Mouse (Mus musculus) embryonic facial prominence, embryonic 11.5 days (tissue): ENCODE measurements around the gene Tapbpl. TPM values are rescaled to one million over a fixed set of nuclear protein-coding genes. Genes with fewer than 3 reads are reported as not detected.

Experiments
- ATAC-seq: fragments of 200-750 bp; cut with Nextera tagmentation; replicated peaks from 2 replicates; pipeline ENCODE4 v1.8.0; 2017; ENCODE audit warnings: low read depth; ENCODE audit not compliant: insufficient number of reproducible peaks, low FRiP score, low TSS enrichment
- DNase-seq: peaks from one replicate; pipeline ENCODE4 v3.0.0-alpha.2; 2015; ENCODE audit warnings: low spot score
- H3K27ac ChIP-seq: fragments of 300-500 bp; sonication (generic); replicated peaks from 2 replicates; pipeline ENCODE4 v1.5.1; 2014; ENCODE audit warnings: mild to moderate bottlenecking, low read depth, low read length, control low read depth
- H3K27me3 ChIP-seq: fragments of 300-500 bp; sonication (generic); 2 replicates; pipeline ENCODE4 v1.6.1; 2014; ENCODE audit warnings: mild to moderate bottlenecking, low read length, moderate library complexity, mixed read lengths; ENCODE audit not compliant: control insufficient read depth, insufficient read depth
- H3K36me3 ChIP-seq: fragments of 300-500 bp; sonication (generic); replicated peaks from 2 replicates; pipeline ENCODE4 v1.6.1; 2014; ENCODE audit warnings: low read depth, mild to moderate bottlenecking, low read length, moderate library complexity, mixed read lengths; ENCODE audit not compliant: control insufficient read depth, insufficient read depth
- H3K4me1 ChIP-seq: fragments of 300-500 bp; sonication (generic); 2 replicates; pipeline ENCODE4 v1.6.1; 2014; ENCODE audit warnings: low read length, mixed read lengths; ENCODE audit not compliant: control insufficient read depth, insufficient read depth
- H3K4me2 ChIP-seq: fragments of 300-500 bp; sonication (generic); 2 replicates; pipeline ENCODE4 v1.6.1; 2014; ENCODE audit warnings: low read depth, mild to moderate bottlenecking, control low read depth, low read length, moderate library complexity
- H3K4me3 ChIP-seq: fragments of 300-500 bp; sonication (generic); 2 replicates; pipeline ENCODE4 v1.5.1; 2014; ENCODE audit warnings: low read depth, low read length, control low read depth
- H3K9ac ChIP-seq: fragments of 300-500 bp; sonication (generic); replicated peaks from 2 replicates; pipeline ENCODE4 v1.6.1; 2014; ENCODE audit warnings: mild to moderate bottlenecking, control low read depth, low read length
- H3K9me3 ChIP-seq: fragments of 300-500 bp; sonication (generic); replicated peaks from 2 replicates; pipeline ENCODE4 v1.6.1; 2016; ENCODE audit warnings: mild to moderate bottlenecking, low read length, inconsistent platforms, mixed read lengths; ENCODE audit not compliant: control insufficient read depth
- WGBS: fragments of 180-500 bp; shearing (Covaris S2); extraction: QIAGEN DNeasy Blood & Tissue Kit; methylation state at CpG from one replicate; pipeline ENCODE4 v1.1.7; 2014; 5-methylcytosine and 5-hydroxymethylcytosine counted together
- polyA plus RNA-seq: library from polyadenylated mRNA; unstranded; fragments of >200 nt; fragmentation: Nextera tagmentation; extraction: Ambion mirVana; gene quantifications from 2 replicates; pipeline ENCODE4 v1.2.1, GENCODE M21; 2014

Tapbpl gene
- polyA plus RNA-seq, 1 experiment from 2014 or later: 1.0 TPM

GRCm38 (mm10) chr6:125192841-125193240 lies 38.8 kb downstream of the Tapbpl start:
- Histone ChIP-seq H3K4me3 (peak overlapping the region; percentile 72), H3K9me3 (no peaks in the 10 kb centered on the region), H3K27ac (no peak overlapping the region), H3K36me3 (peaks cover 6% of the 10 kb centered on the region), H3K9ac (peak overlapping the region; percentile 80), H3K4me1 (peaks cover 3% of the 10 kb centered on the region; the same call in 1 of the 2 replicates), H3K4me2 (peak overlapping the region; percentile 79), H3K27me3 (no peaks in the 10 kb centered on the region)
- WGBS: 45% methylated on average over 5 of the region's 5 CpGs
- ATAC-seq (no peak), DNase-seq (no peak)

GRCm38 (mm10) chr6:125192016-125192714 lies 39.5 kb downstream of the Tapbpl start:
- Histone ChIP-seq H3K4me3 (peak overlapping the region; percentile 72), H3K9ac (peak overlapping the region; percentile 80), H3K4me1 (peaks cover 3% of the 10 kb centered on the region; the same call in 1 of the 2 replicates), H3K4me2 (peak overlapping the region; percentile 79), H3K27me3 (no peaks in the 10 kb centered on the region), H3K36me3 (peaks cover 10% of the 10 kb centered on the region), H3K27ac (peak overlapping the region; percentile 99), H3K9me3 (no peaks in the 10 kb centered on the region)
- ATAC-seq (peak; percentile 89), DNase-seq (peak; percentile 97)
- 1% methylated on average over 34 of the region's 34 CpGs for WGBS

GRCm38 (mm10) chr6:125191332-125192015 lies 40.2 kb downstream of the Tapbpl start, which contains the start of the genes Ncapd2 and Mrpl51:
Ncapd2 (minus strand) TSS chr6:125191701.
Mrpl51 (plus strand) TSS chr6:125191801.
- WGBS: under 1% methylated on average over 54 of the region's 54 CpGs
- Histone ChIP-seq H3K4me3 (peak within 1 kb of the TSS; percentile 72), H3K4me2 (peak within 1 kb of the TSS; percentile 79), H3K36me3 (peaks cover 10% of the 10 kb centered on the region), H3K4me1 (peaks cover 3% of the 10 kb centered on the region; the same call in 1 of the 2 replicates), H3K9ac (peak within 1 kb of the TSS; percentile 80), H3K9me3 (no peaks in the 10 kb centered on the region), H3K27me3 (no peaks in the 10 kb centered on the region), H3K27ac (peak within 1 kb of the TSS; percentile 99)
- DNase-seq (peak; percentile 99), ATAC-seq (peak; percentile 90)

- Histone ChIP-seq H3K27me3 (no peaks in the 10 kb centered on the region), H3K4me3 (peak overlapping the region; percentile 72), H3K36me3 (peaks cover 15% of the 10 kb centered on the region), H3K9me3 (no peaks in the 10 kb centered on the region), H3K4me2 (peak overlapping the region; percentile 57), H3K9ac (peak overlapping the region; percentile 80), H3K27ac (no peak overlapping the region), H3K4me1 (peaks cover 3% of the 10 kb centered on the region; the same call in 1 of the 2 replicates)
- ATAC-seq (no peak), DNase-seq (peak; percentile 32)
These were observed 40.8 kb downstream of the Tapbpl start for GRCm38 (mm10) chr6:125190816-125191215.

- 92% methylated on average over 10 of the region's 10 CpGs for WGBS
- no peak overlapping the region for H3K27ac ChIP-seq
- H3K9me3 ChIP-seq: no peaks in the 10 kb centered on the region
- ATAC-seq (no peak), DNase-seq (no peak)
- no peaks in the 10 kb centered on the region for H3K27me3 ChIP-seq
- H3K4me2 ChIP-seq: no peak overlapping the region
- no peak overlapping the region for H3K4me3 ChIP-seq
- peaks cover 48% of the 10 kb centered on the region for H3K36me3 ChIP-seq
- H3K9ac ChIP-seq: no peak overlapping the region
- H3K4me1 ChIP-seq: no peaks in the 10 kb centered on the region
These were observed 45.5 kb downstream of the Tapbpl start for GRCm38 (mm10) chr6:125186203-125186602.

- Histone ChIP-seq H3K27ac (no peak overlapping the region), H3K9ac (no peak overlapping the region), H3K4me3 (no peak overlapping the region), H3K9me3 (no peaks in the 10 kb centered on the region), H3K27me3 (no peaks in the 10 kb centered on the region), H3K4me1 (no peaks in the 10 kb centered on the region), H3K4me2 (no peak overlapping the region), H3K36me3 (peaks cover 65% of the 10 kb centered on the region)
- ATAC-seq (no peak), DNase-seq (no peak)
- WGBS: 82% methylated on average over 5 of the region's 5 CpGs
These were observed 49.5 kb downstream of the Tapbpl start for GRCm38 (mm10) chr6:125182133-125182532.

- no peaks in the 10 kb centered on the region for H3K27me3 ChIP-seq
- no peak overlapping the region for H3K4me3 ChIP-seq
- no peak overlapping the region for H3K9ac ChIP-seq
- H3K4me2 ChIP-seq: no peak overlapping the region
- peaks cover 67% of the 10 kb centered on the region for H3K36me3 ChIP-seq
- H3K9me3 ChIP-seq: no peaks in the 10 kb centered on the region
- ATAC-seq (no peak), DNase-seq (no peak)
- H3K27ac ChIP-seq: no peak overlapping the region
- H3K4me1 ChIP-seq: no peaks in the 10 kb centered on the region
- 94% methylated on average over 7 of the region's 7 CpGs for WGBS
These were observed 52.1 kb downstream of the Tapbpl start for GRCm38 (mm10) chr6:125179601-125180000.

- Histone ChIP-seq H3K4me1 (no peaks in the 10 kb centered on the region), H3K27ac (no peak overlapping the region), H3K36me3 (peaks cover 65% of the 10 kb centered on the region), H3K9me3 (no peaks in the 10 kb centered on the region), H3K27me3 (no peaks in the 10 kb centered on the region), H3K9ac (no peak overlapping the region), H3K4me3 (no peak overlapping the region), H3K4me2 (no peak overlapping the region)
- 91% methylated on average over 5 of the region's 5 CpGs for WGBS
- no peak for DNase-seq
- no peak for ATAC-seq
These were observed 56.2 kb downstream of the Tapbpl start for GRCm38 (mm10) chr6:125175469-125175868.
